Mouse (Mus musculus) spleen, adult 18-20 months (tissue): ENCODE measurements around the gene 2310057J18Rik.
"Not testable (repeated sequence)": the region's sequence is repeated elsewhere in the genome, so short reads cannot be mapped to it uniquely, and the experiment has no call there.

ENCODE experiments used
- DNase-seq, 2 experiments: peaks; one replicate each; pipeline ENCODE4 v3.0.0; 2022; ENCODE audit warnings: mixed read lengths in 2 of 2

2310057J18Rik gene

GRCm38 (mm10) chr10:28986203-28986602 lies at the start of gene 2310057J18Rik:
Gene 2310057J18Rik, minus strand, starts transcription at chr10:28986303.
- no peak for DNase-seq

GRCm38 (mm10) chr10:29029960-29030359 lies 43.9 kb upstream of the 2310057J18Rik start:
- not testable (repeated sequence) for DNase-seq

- DNase-seq: no peak
These were observed 33.6 kb upstream of the 2310057J18Rik start for GRCm38 (mm10) chr10:29019496-29020270.

GRCm38 (mm10) chr10:28997776-28998175 lies 11.7 kb upstream of the 2310057J18Rik start:
- no peak for DNase-seq

GRCm38 (mm10) chr10:28988990-28989389 lies 2.9 kb upstream of the 2310057J18Rik start:
- DNase-seq: no peak

- DNase-seq: no peak
These were observed 17.9 kb downstream of the 2310057J18Rik start for GRCm38 (mm10) chr10:28968189-28968588.

GRCm38 (mm10) chr10:28955138-28955537 lies 31.0 kb downstream of the 2310057J18Rik start:
- peak in 1 of 2 experiments; percentile 30 for DNase-seq

GRCm38 (mm10) chr10:28954515-28954914 lies 31.6 kb downstream of the 2310057J18Rik start:
- no peak for DNase-seq
